30 mouse cellular contexts compared by ENCODE assay signal in genomic region chr9:22824910-22825309, GRCm38 (mm10).
DNase-seq lines count a peak whose midpoint lies in the region; ATAC-seq and TF ChIP-seq lines count a peak whose summit lies in the region.
"Had no signal": no experiment of that assay in that cellular context is flagged by ENCODE, and none has a peak within 500 bp of the region (broad histone marks: within the 10 kb centered on the region; RNA-seq: fewer than 3 reads in every experiment).

No protein-coding gene starts in this region.

- ATAC-seq in heart, embryonic 12.5 days (ENCODE audit: insufficient number of reproducible peaks, low FRiP score): no peak
- peak; percentile 15; the same call in 1 of the 2 replicates for ATAC-seq in lung, embryonic 14.5 days (ENCODE audit: insufficient read depth)
- peak; percentile 45 for ATAC-seq in midbrain, embryonic 11.5 days (ENCODE audit: low FRiP score)
- ATAC-seq in midbrain, embryonic 15.5 days (replicated peaks): no peak
- no peak for ATAC-seq in midbrain, postnatal 0 days (ENCODE audit: low FRiP score)
- ATAC-seq: forebrain, embryonic 14.5 days; inflammation-experienced regulatory T-cells, adult 6 months had no signal

- H3K27me3 ChIP-seq in heart, embryonic 12.5 days (replicated peaks): no peaks in the 10 kb centered on the region
- no peaks in the 10 kb centered on the region for H3K27me3 ChIP-seq in lung, embryonic 14.5 days (ENCODE audit: insufficient read depth, low read length)
- no peaks in the 10 kb centered on the region; the same call in 1 of the 2 replicates for H3K27me3 ChIP-seq in midbrain, embryonic 11.5 days (ENCODE audit: control insufficient read depth, insufficient read depth, low read length)
- H3K27me3 ChIP-seq in midbrain, embryonic 15.5 days (replicated peaks): no peaks in the 10 kb centered on the region; the same call in 1 of the 2 replicates
- no peaks in the 10 kb centered on the region for H3K27me3 ChIP-seq in midbrain, postnatal 0 days (ENCODE audit: insufficient read depth, low read length)
- H3K27me3 ChIP-seq: embryonic facial prominence, embryonic 15.5 days; heart, embryonic 13.5 days; liver, embryonic 15.5 days had no signal

- TF ChIP-seq CTCF in lung, embryonic 14.5 days (IDR thresholded peaks at IDR 0.05; ENCODE audit: low read depth): no peak
- TF ChIP-seq CTCF in midbrain, postnatal 0 days (IDR thresholded peaks at IDR 0.05): no peak

- H3K9ac ChIP-seq in heart, embryonic 12.5 days: no peak overlapping the region
- no peak overlapping the region for H3K9ac ChIP-seq in lung, embryonic 14.5 days
- no peak overlapping the region for H3K9ac ChIP-seq in midbrain, embryonic 11.5 days (ENCODE audit: low read length)
- H3K9ac ChIP-seq in midbrain, embryonic 15.5 days: no peak overlapping the region
- H3K9ac ChIP-seq in midbrain, postnatal 0 days (replicated peaks; ENCODE audit: low read length, poor library complexity, severe bottlenecking): no peak overlapping the region
- H3K9ac ChIP-seq: embryonic facial prominence, embryonic 15.5 days; heart, embryonic 13.5 days; limb, embryonic 12.5 days; liver, embryonic 15.5 days had no signal

- no peaks in the 10 kb centered on the region for H3K36me3 ChIP-seq in heart, embryonic 12.5 days
- no peaks in the 10 kb centered on the region for H3K36me3 ChIP-seq in lung, embryonic 14.5 days (ENCODE audit: insufficient read depth)
- no peaks in the 10 kb centered on the region for H3K36me3 ChIP-seq in midbrain, embryonic 11.5 days (ENCODE audit: control insufficient read depth, insufficient read depth, low read length)
- no peaks in the 10 kb centered on the region for H3K36me3 ChIP-seq in midbrain, embryonic 15.5 days (replicated peaks)
- no peaks in the 10 kb centered on the region for H3K36me3 ChIP-seq in midbrain, postnatal 0 days (ENCODE audit: insufficient read depth, low read length)
- H3K36me3 ChIP-seq: embryonic facial prominence, embryonic 10.5 days; embryonic facial prominence, embryonic 15.5 days; heart, embryonic 13.5 days; limb, embryonic 12.5 days; liver, embryonic 15.5 days had no signal

- no peak overlapping the region for H3K4me3 ChIP-seq in heart, embryonic 12.5 days
- no peak overlapping the region for H3K4me3 ChIP-seq in lung, embryonic 14.5 days (ENCODE audit: low read depth, low read length)
- H3K4me3 ChIP-seq in midbrain, embryonic 11.5 days (ENCODE audit: low read depth, low read length): no peak overlapping the region
- H3K4me3 ChIP-seq in midbrain, embryonic 15.5 days: no peak overlapping the region
- no peak overlapping the region for H3K4me3 ChIP-seq in midbrain, postnatal 0 days (ENCODE audit: low read depth, low read length)
- H3K4me3 ChIP-seq: embryonic facial prominence, embryonic 10.5 days; embryonic facial prominence, embryonic 15.5 days; gastrocnemius, adult 2 months; heart, adult 2 months; heart, embryonic 13.5 days; limb, embryonic 12.5 days; liver, embryonic 15.5 days; megakaryocyte, embryonic 14.5 days had no signal

- H3K4me2 ChIP-seq in heart, embryonic 12.5 days: no peak overlapping the region
- H3K4me2 ChIP-seq in lung, embryonic 14.5 days: no peak overlapping the region
- no peak overlapping the region for H3K4me2 ChIP-seq in midbrain, embryonic 11.5 days
- no peak overlapping the region for H3K4me2 ChIP-seq in midbrain, embryonic 15.5 days
- H3K4me2 ChIP-seq in midbrain, postnatal 0 days (ENCODE audit: low read depth, low read length, poor library complexity, severe bottlenecking): no peak overlapping the region
- H3K4me2 ChIP-seq: embryonic facial prominence, embryonic 15.5 days; heart, embryonic 13.5 days; limb, embryonic 12.5 days; liver, embryonic 15.5 days had no signal

- H3K27ac ChIP-seq in heart, embryonic 12.5 days (ENCODE audit: poor library complexity, severe bottlenecking): no peak overlapping the region
- no peak overlapping the region for H3K27ac ChIP-seq in lung, embryonic 14.5 days (ENCODE audit: low read depth)
- no peak overlapping the region for H3K27ac ChIP-seq in midbrain, embryonic 11.5 days (ENCODE audit: low read depth, low read length)
- H3K27ac ChIP-seq in midbrain, embryonic 15.5 days: no peak overlapping the region
- no peak overlapping the region for H3K27ac ChIP-seq in midbrain, postnatal 0 days (ENCODE audit: low read depth, low read length)
- H3K27ac ChIP-seq: embryonic facial prominence, embryonic 10.5 days; embryonic facial prominence, embryonic 15.5 days; gastrocnemius, adult 2 months; heart, adult 2 months; heart, embryonic 13.5 days; limb, embryonic 12.5 days; liver, embryonic 15.5 days had no signal

- 57% methylated on average over 8 of the region's 8 CpGs for WGBS in heart, embryonic 12.5 days
- WGBS in lung, embryonic 14.5 days: 51% methylated on average over 8 of the region's 8 CpGs
- WGBS in midbrain, embryonic 11.5 days: 20% methylated on average over 8 of the region's 8 CpGs
- WGBS in midbrain, embryonic 15.5 days: 23% methylated on average over 8 of the region's 8 CpGs
- WGBS in midbrain, postnatal 0 days: 23% methylated on average over 8 of the region's 8 CpGs

- H3K4me1 ChIP-seq in heart, embryonic 12.5 days (replicated peaks): peaks cover 19% of the 10 kb centered on the region
- H3K4me1 ChIP-seq in lung, embryonic 14.5 days (ENCODE audit: insufficient read depth): peaks cover 13% of the 10 kb centered on the region; the same call in 1 of the 2 replicates
- peaks cover 4% of the 10 kb centered on the region; the same call in 1 of the 2 replicates for H3K4me1 ChIP-seq in midbrain, embryonic 11.5 days (ENCODE audit: control insufficient read depth, insufficient read depth, low read length)
- H3K4me1 ChIP-seq in midbrain, embryonic 15.5 days: peaks cover 7% of the 10 kb centered on the region; the same call in 1 of the 2 replicates
- H3K4me1 ChIP-seq in midbrain, postnatal 0 days (ENCODE audit: insufficient read depth, low read length): peaks cover 9% of the 10 kb centered on the region; the same call in 1 of the 2 replicates
- H3K4me1 ChIP-seq: embryonic facial prominence, embryonic 15.5 days; liver, embryonic 15.5 days had no signal

- DNase-seq in heart, adult 11 months: peak; percentile 83
- DNase-seq in lung, embryonic 14.5 days: peak; percentile 54
- DNase-seq in lung, adult 18-20 months: no peak
- DNase-seq in midbrain, embryonic 11.5 days (ENCODE audit: low spot score, missing footprints): no peak
- peak; percentile 44 for DNase-seq in midbrain, postnatal 0 days (ENCODE audit: low spot score)
- DNase-seq: adrenal gland, adult 2 months; adrenal gland, postnatal 36 days; cerebellum, adult 18-20 months; cerebellum, postnatal 25 days; gastrocnemius, adult 2 months; gastrocnemius, postnatal 36 days; heart, adult 2 months; heart, postnatal 10 days; kidney, adult 11 months; kidney, postnatal 14 days; layer of hippocampus, adult 9-11 months; lung, postnatal 14 days; right cerebral cortex, postnatal 25 days; spleen, adult 18-20 months; thymus, postnatal 36 days had no signal

- H3K9me3 ChIP-seq in heart, embryonic 12.5 days (replicated peaks): no peaks in the 10 kb centered on the region
- H3K9me3 ChIP-seq in lung, embryonic 14.5 days (ENCODE audit: low read depth, low read length): no peaks in the 10 kb centered on the region
- H3K9me3 ChIP-seq in midbrain, embryonic 11.5 days (ENCODE audit: control insufficient read depth, low read length): no peaks in the 10 kb centered on the region
- no peaks in the 10 kb centered on the region for H3K9me3 ChIP-seq in midbrain, embryonic 15.5 days
- no peaks in the 10 kb centered on the region for H3K9me3 ChIP-seq in midbrain, postnatal 0 days (ENCODE audit: low read length)
- H3K9me3 ChIP-seq: embryonic facial prominence, embryonic 10.5 days; embryonic facial prominence, embryonic 15.5 days; heart, embryonic 13.5 days; limb, embryonic 12.5 days; liver, embryonic 15.5 days had no signal

Comparison
In these comparisons a context has a peak if more than half of its experiments do, and no peak if none do; other contexts are left out.
1. DNase-seq: peak in heart, adult 11 months (single experiment), lung, embryonic 14.5 days (single experiment) and midbrain, postnatal 0 days (single experiment); none in lung, adult 18-20 months (0 of 2) and midbrain, embryonic 11.5 days (single experiment).
2. ATAC-seq: peak in lung, embryonic 14.5 days (single experiment) and midbrain, embryonic 11.5 days (single experiment); none in heart, embryonic 12.5 days (single experiment), midbrain, embryonic 15.5 days (single experiment) and midbrain, postnatal 0 days (single experiment).